Comparison of ENCODE assay signal across 7 mouse cellular contexts in genomic region chr1:136170109-136170508, GRCm38 (mm10). TPM values are rescaled to one million over a fixed set of nuclear protein-coding genes. Genes with fewer than 3 reads are reported as not detected.
DNase-seq lines count a peak whose midpoint lies in the region; ATAC-seq lines count a peak whose summit lies in the region.

No protein-coding gene starts in this region.

- H3K4me2 ChIP-seq in hindbrain, embryonic 14.5 days (replicated peaks) = no peak overlapping the region

- H3K27me3 ChIP-seq in hindbrain, embryonic 14.5 days (ENCODE audit: control insufficient read depth, insufficient read depth, low read length) = no peaks in the 10 kb centered on the region

- peaks cover 96% of the 10 kb centered on the region for H3K36me3 ChIP-seq in hindbrain, embryonic 14.5 days (replicated peaks; ENCODE audit: control insufficient read depth, insufficient read depth)

- H3K9me3 ChIP-seq in hindbrain, embryonic 14.5 days (ENCODE audit: control insufficient read depth, low read length) = no peaks in the 10 kb centered on the region

- peak; percentile 85 to 86 for DNase-seq in cerebellum, postnatal 10 days
- peak; percentile 64 to 66 for DNase-seq in frontal cortex, postnatal 14 days (ENCODE audit: low spot score in 2 of 2)
- DNase-seq in hindbrain, embryonic 14.5 days (ENCODE audit: low spot score) = peak; percentile 86
- peak; percentile 77 to 80 for DNase-seq in layer of hippocampus, postnatal 10 days (ENCODE audit: low spot score in 2 of 2)
- peak; percentile 76 for DNase-seq in lung, postnatal 25 days (ENCODE audit: low spot score)
- DNase-seq in retina, postnatal 1 day = peak; percentile 91

- H3K4me1 ChIP-seq in hindbrain, embryonic 14.5 days (replicated peaks; ENCODE audit: control insufficient read depth, insufficient read depth, low read length) = peaks cover 13% of the 10 kb centered on the region

- H3K9ac ChIP-seq in hindbrain, embryonic 14.5 days = no peak overlapping the region

- no peak overlapping the region for H3K27ac ChIP-seq in hindbrain, embryonic 14.5 days

- peak; percentile 69 for ATAC-seq in activated CD4-positive, CD25-positive, alpha-beta regulatory T cell, adult 4 months
- ATAC-seq in hindbrain, embryonic 14.5 days (ENCODE audit: low FRiP score) = peak; percentile 76

- H3K4me3 ChIP-seq in hindbrain, embryonic 14.5 days (replicated peaks; ENCODE audit: low read length) = no peak overlapping the region

- WGBS in hindbrain, embryonic 14.5 days = 10% methylated on average over 5 of the region's 5 CpGs

RNA-seq across cellular contexts. Expression of gene Kif21b, which starts 38.9 kb away (rescaled TPM):
- polyA plus RNA-seq in activated CD4-positive, CD25-positive, alpha-beta regulatory T cell, adult 4 months (2017; shearing (Covaris generic)) = 10 to 100 TPM; 26.6 to 31.2 TPM
- polyA plus RNA-seq in hindbrain, embryonic 14.5 days (2014; fragmentation: Nextera tagmentation; extraction: Ambion mirVana) = 49.4 and 51.7 TPM in 2 replicates
- total RNA-seq in layer of hippocampus, postnatal 10 days (2021) = 100 to 1,000 TPM; 182 to 199 TPM

RNA-seq across cellular contexts. Expression of gene Mroh3, which starts 42.5 kb away (rescaled TPM):
- not detected for polyA plus RNA-seq in activated CD4-positive, CD25-positive, alpha-beta regulatory T cell, adult 4 months (2017; shearing (Covaris generic))
- polyA plus RNA-seq in hindbrain, embryonic 14.5 days (2014; fragmentation: Nextera tagmentation; extraction: Ambion mirVana) = not detected in 2 replicates
- 1 to 10 TPM; 2.2 to 2.3 TPM for total RNA-seq in layer of hippocampus, postnatal 10 days (2021)
